Mouse (Mus musculus): Measurements from ENCODE around the gene Caml. TPM values are rescaled to one million over a fixed set of nuclear protein-coding genes. Genes with fewer than 3 reads are reported as not detected.
A peak's percentile ranks its signal among the peaks of the same experiment; 100 is the strongest.
"Not testable (repeated sequence)": the region's sequence is repeated elsewhere in the genome, so short reads cannot be mapped to it uniquely, and the experiment has no call there.

Gene Caml
- 53.1 and 58.4 TPM in 2 replicates for polyA plus RNA-seq (2015; fragmentation: Nextera tagmentation; extraction: Ambion mirVana)

GRCm38 (mm10) chr13:55622649-55623541 lies at the start of gene Caml:
Caml (plus strand) TSS chr13:55623005.
- Histone ChIP-seq H3K9ac (peak within 1 kb of the TSS; percentile 80), H3K4me1 (peaks cover 21% of the 10 kb centered on the region), H3K36me3 (peaks cover 15% of the 10 kb centered on the region), H3K27ac (peak within 1 kb of the TSS; percentile 81), H3K9me3 (no peaks in the 10 kb centered on the region), H3K4me3 (peak within 1 kb of the TSS; percentile 86), H3K4me2 (peak within 1 kb of the TSS; percentile 77), H3K27me3 (no peaks in the 10 kb centered on the region)
- WGBS = under 1% methylated on average over 59 of the region's 59 CpGs
- ATAC-seq (ENCODE audit: borderline replicate concordance, extremely low read depth, low FRiP score, low TSS enrichment) = peak; percentile 98

- WGBS = 100% methylated on average over 2 of the region's 2 CpGs
- Histone ChIP-seq H3K9me3 (no peaks in the 10 kb centered on the region), H3K4me1 (peaks cover 16% of the 10 kb centered on the region), H3K4me2 (no peak within 1 kb of the TSS), H3K27ac (no peak within 1 kb of the TSS), H3K27me3 (no peaks in the 10 kb centered on the region), H3K36me3 (0 out of 2 replicates have a peak, but pooled peaks cover 1% of the 10 kb centered on the region), H3K9ac (no peak within 1 kb of the TSS), H3K4me3 (no peak within 1 kb of the TSS)
- no peak for ATAC-seq (ENCODE audit: borderline replicate concordance, extremely low read depth, low FRiP score, low TSS enrichment)
Observed at GRCm38 (mm10) chr13:55573432-55573831, 49.4 kb upstream of the Caml start, which contains the start of gene Tmed9. Tmed9 (plus strand) TSS chr13:55573732.

- no peaks in the 10 kb centered on the region for H3K27me3 ChIP-seq
- H3K4me3 ChIP-seq = no peak overlapping the region
- H3K9ac ChIP-seq = no peak overlapping the region
- H3K4me1 ChIP-seq = peaks cover 11% of the 10 kb centered on the region
- no peak overlapping the region for H3K27ac ChIP-seq
- WGBS = 70% methylated on average over 5 of the region's 5 CpGs
- no peak overlapping the region for H3K4me2 ChIP-seq
- ATAC-seq (ENCODE audit: borderline replicate concordance, extremely low read depth, low FRiP score, low TSS enrichment) = no peak
- H3K9me3 ChIP-seq = no peaks in the 10 kb centered on the region
- no peaks in the 10 kb centered on the region for H3K36me3 ChIP-seq
Observed at GRCm38 (mm10) chr13:55574321-55574720, 48.5 kb upstream of the Caml start.

GRCm38 (mm10) chr13:55575932-55576331 lies 46.9 kb upstream of the Caml start:
- Histone ChIP-seq H3K36me3 (no peaks in the 10 kb centered on the region), H3K9me3 (no peaks in the 10 kb centered on the region), H3K27ac (no peak overlapping the region), H3K9ac (no peak overlapping the region), H3K27me3 (no peaks in the 10 kb centered on the region), H3K4me3 (no peak overlapping the region), H3K4me2 (no peak overlapping the region), H3K4me1 (peaks cover 4% of the 10 kb centered on the region; the same call in 1 of the 2 replicates)
- no peak for ATAC-seq (ENCODE audit: borderline replicate concordance, extremely low read depth, low FRiP score, low TSS enrichment)
- 49% methylated on average over 5 of the region's 5 CpGs for WGBS

- H3K27me3 ChIP-seq; H3K9ac ChIP-seq; ATAC-seq (ENCODE audit: borderline replicate concordance, extremely low read depth, low FRiP score, low TSS enrichment); H3K36me3 ChIP-seq; H3K4me1 ChIP-seq; H3K4me2 ChIP-seq; H3K27ac ChIP-seq; H3K4me3 ChIP-seq; H3K9me3 ChIP-seq: not testable (repeated sequence)
- 78% methylated on average over 7 of the region's 7 CpGs for WGBS
Observed at GRCm38 (mm10) chr13:55576872-55577271, 45.9 kb upstream of the Caml start.

DNA sequence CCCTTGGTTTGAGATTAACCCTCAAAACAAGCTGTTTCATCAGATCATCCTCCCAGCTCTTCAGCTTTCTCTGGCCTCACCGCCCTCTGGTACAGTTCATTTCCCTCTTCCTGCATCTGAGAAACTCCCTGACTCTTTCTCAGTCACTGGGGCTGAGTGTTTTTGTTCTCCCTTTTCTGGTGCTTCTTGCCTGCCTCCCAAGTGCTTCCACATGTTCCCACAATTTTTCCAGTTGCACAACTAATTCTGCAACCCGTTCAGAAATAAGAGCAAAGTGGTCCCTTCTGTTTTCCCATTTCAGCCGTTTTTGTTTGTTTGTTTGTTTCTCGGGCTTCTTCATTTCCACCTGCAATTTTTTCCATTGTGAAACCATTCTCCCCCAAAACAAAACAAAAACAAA lies 44.7 kb upstream of the Caml start:
- no peak overlapping the region for H3K27ac ChIP-seq
- no peaks in the 10 kb centered on the region for H3K36me3 ChIP-seq
- H3K4me3 ChIP-seq = no peak overlapping the region
- H3K27me3 ChIP-seq = no peaks in the 10 kb centered on the region
- H3K4me2 ChIP-seq = no peak overlapping the region
- 70% methylated on average over 4 of the region's 4 CpGs for WGBS
- H3K9me3 ChIP-seq = no peaks in the 10 kb centered on the region
- no peak for ATAC-seq (ENCODE audit: borderline replicate concordance, extremely low read depth, low FRiP score, low TSS enrichment)
- H3K4me1 ChIP-seq = no peaks in the 10 kb centered on the region
- H3K9ac ChIP-seq = no peak overlapping the region

DNA sequence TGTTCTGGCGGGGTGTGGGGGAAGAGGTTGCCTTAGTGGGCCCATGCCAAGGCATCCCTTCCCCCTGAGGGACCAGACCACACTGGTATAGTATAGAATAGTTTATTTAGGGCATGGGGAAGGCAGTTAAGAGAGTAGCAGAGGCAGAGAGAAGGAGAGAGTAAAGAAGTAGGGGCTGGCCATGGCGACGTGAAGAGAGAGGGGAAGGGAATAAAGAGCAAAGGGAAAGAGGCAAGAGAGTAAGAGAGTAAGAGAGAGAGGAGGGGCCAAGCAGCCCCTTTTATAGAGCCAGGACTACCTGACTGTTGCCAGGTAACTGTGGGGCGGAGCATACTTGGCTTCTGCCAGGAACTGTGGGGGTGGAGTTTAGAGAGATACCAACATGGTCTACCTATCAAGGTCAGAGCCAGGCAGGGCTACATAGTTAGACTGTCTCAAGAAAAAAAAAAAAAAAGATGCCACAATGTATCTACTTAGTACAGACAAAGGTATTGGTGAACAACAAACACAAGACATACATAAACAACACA lies 30.8 kb upstream of the Caml start:
- Histone ChIP-seq H3K4me2 (no peak overlapping the region), H3K9me3 (no peaks in the 10 kb centered on the region), H3K4me3 (no peak overlapping the region), H3K36me3 (peaks cover 27% of the 10 kb centered on the region), H3K9ac (no peak overlapping the region), H3K27me3 (no peaks in the 10 kb centered on the region), H3K27ac (no peak overlapping the region), H3K4me1 (peaks cover 12% of the 10 kb centered on the region)
- ATAC-seq (ENCODE audit: borderline replicate concordance, extremely low read depth, low FRiP score, low TSS enrichment) = no peak
- WGBS = 64% methylated on average over 4 of the region's 4 CpGs

GRCm38 (mm10) chr13:55592512-55593253 lies 30.1 kb upstream of the Caml start:
- ATAC-seq (ENCODE audit: borderline replicate concordance, extremely low read depth, low FRiP score, low TSS enrichment) = peak; percentile 98
- H3K9ac ChIP-seq = peak overlapping the region; percentile 75
- H3K4me1 ChIP-seq = peaks cover 12% of the 10 kb centered on the region
- H3K27ac ChIP-seq = peak overlapping the region; percentile 21; the same call in 1 of the 2 replicates
- H3K4me2 ChIP-seq = peak overlapping the region; percentile 63
- H3K4me3 ChIP-seq = peak overlapping the region; percentile 65
- H3K9me3 ChIP-seq = no peaks in the 10 kb centered on the region
- peaks cover 33% of the 10 kb centered on the region for H3K36me3 ChIP-seq
- no peaks in the 10 kb centered on the region for H3K27me3 ChIP-seq
- WGBS = 4% methylated on average over 29 of the region's 29 CpGs

GRCm38 (mm10) chr13:55593254-55593747 lies 29.5 kb upstream of the Caml start:
- Histone ChIP-seq H3K27ac (peak overlapping the region; percentile 21; the same call in 1 of the 2 replicates), H3K9ac (peak overlapping the region; percentile 75), H3K4me2 (peak overlapping the region; percentile 63), H3K9me3 (no peaks in the 10 kb centered on the region), H3K4me3 (peak overlapping the region; percentile 65), H3K4me1 (peaks cover 12% of the 10 kb centered on the region), H3K27me3 (no peaks in the 10 kb centered on the region), H3K36me3 (peaks cover 38% of the 10 kb centered on the region)
- ATAC-seq (ENCODE audit: borderline replicate concordance, extremely low read depth, low FRiP score, low TSS enrichment) = peak; percentile 47; the same call in 1 of the 2 replicates
- under 1% methylated on average over 31 of the region's 31 CpGs for WGBS

GRCm38 (mm10) chr13:55595375-55595774 lies 27.4 kb upstream of the Caml start:
- H3K4me1 ChIP-seq = peaks cover 18% of the 10 kb centered on the region
- WGBS = 86% methylated on average over 12 of the region's 12 CpGs
- no peaks in the 10 kb centered on the region for H3K9me3 ChIP-seq
- no peak overlapping the region for H3K4me2 ChIP-seq
- no peak overlapping the region for H3K9ac ChIP-seq
- ATAC-seq (ENCODE audit: borderline replicate concordance, extremely low read depth, low FRiP score, low TSS enrichment) = no peak
- H3K27me3 ChIP-seq = no peaks in the 10 kb centered on the region
- peaks cover 38% of the 10 kb centered on the region for H3K36me3 ChIP-seq
- H3K27ac ChIP-seq = no peak overlapping the region
- no peak overlapping the region for H3K4me3 ChIP-seq

GRCm38 (mm10) chr13:55596802-55597201 lies 26.0 kb upstream of the Caml start:
- 92% methylated on average over 12 of the region's 12 CpGs for WGBS
- H3K4me1 ChIP-seq = peaks cover 28% of the 10 kb centered on the region
- H3K27me3 ChIP-seq = no peaks in the 10 kb centered on the region
- no peak for ATAC-seq (ENCODE audit: borderline replicate concordance, extremely low read depth, low FRiP score, low TSS enrichment)
- no peak overlapping the region for H3K4me2 ChIP-seq
- H3K27ac ChIP-seq = no peak overlapping the region
- H3K9ac ChIP-seq = no peak overlapping the region
- H3K4me3 ChIP-seq = no peak overlapping the region
- no peaks in the 10 kb centered on the region for H3K9me3 ChIP-seq
- peaks cover 38% of the 10 kb centered on the region for H3K36me3 ChIP-seq
